Mouse (Mus musculus): Measurements from ENCODE around the gene Gsdmc4. TPM values are rescaled to one million over a fixed set of nuclear protein-coding genes. Genes with fewer than 3 reads are reported as not detected.
"Not testable (repeated sequence)": the region's sequence is repeated elsewhere in the genome, so short reads cannot be mapped to it uniquely, and the experiment has no call there.

The Gsdmc4 gene
- total and polyA plus RNA-seq, 2 experiments from 2014 or later: not detected

GRCm38 (mm10) chr15:63930107-63931041 is 18.3 kb upstream of the Gsdmc4 start:
- no peak for DNase-seq (ENCODE audit: low spot score)
- WGBS: 91% methylated on average over 18 of the region's 18 CpGs
- Histone ChIP-seq H3K36me3 (ENCODE audit: insufficient read depth, low read length) (peaks cover 22% of the 10 kb centered on the region), H3K4me3 (ENCODE audit: low read length) (no peak overlapping the region), H3K27me3 (ENCODE audit: insufficient read depth, low read length) (no peaks in the 10 kb centered on the region), H3K9me3 (ENCODE audit: low read length) (no peaks in the 10 kb centered on the region), H3K27ac (no peak overlapping the region), H3K4me2 (ENCODE audit: low read depth, low read length) (no peak overlapping the region), H3K9ac (replicated peaks; ENCODE audit: low read length) (no peak overlapping the region), H3K4me1 (ENCODE audit: insufficient read depth, low read length) (no peaks in the 10 kb centered on the region)
- TF ChIP-seq CTCF (IDR thresholded peaks at IDR 0.05; ENCODE audit: low read depth): no peak
- ATAC-seq: no peak

GRCm38 (mm10) chr15:63926201-63926600 is 14.1 kb upstream of the Gsdmc4 start:
- Histone ChIP-seq H3K9ac (replicated peaks; ENCODE audit: low read length) (no peak overlapping the region), H3K4me3 (ENCODE audit: low read length) (no peak overlapping the region), H3K27me3 (ENCODE audit: insufficient read depth, low read length) (no peaks in the 10 kb centered on the region), H3K36me3 (ENCODE audit: insufficient read depth, low read length) (peaks cover 12% of the 10 kb centered on the region), H3K4me2 (ENCODE audit: low read depth, low read length) (no peak overlapping the region), H3K9me3 (ENCODE audit: low read length) (no peaks in the 10 kb centered on the region), H3K27ac (no peak overlapping the region), H3K4me1 (ENCODE audit: insufficient read depth, low read length) (no peaks in the 10 kb centered on the region)
- ATAC-seq (no peak), DNase-seq (ENCODE audit: low spot score) (no peak)
- WGBS: 75% methylated on average over 3 of the region's 3 CpGs
- no peak for TF ChIP-seq CTCF (IDR thresholded peaks at IDR 0.05; ENCODE audit: low read depth)

GRCm38 (mm10) chr15:63924484-63924883 is 12.4 kb upstream of the Gsdmc4 start:
- no peak for DNase-seq (ENCODE audit: low spot score)
- peaks cover 4% of the 10 kb centered on the region; the same call in 1 of the 2 replicates for H3K36me3 ChIP-seq (ENCODE audit: insufficient read depth, low read length)
- H3K27ac ChIP-seq: no peak overlapping the region
- no peak overlapping the region for H3K4me3 ChIP-seq (ENCODE audit: low read length)
- WGBS: 84% methylated on average over 1 of the region's 1 CpGs
- no peaks in the 10 kb centered on the region for H3K9me3 ChIP-seq (ENCODE audit: low read length)
- no peak for TF ChIP-seq CTCF (IDR thresholded peaks at IDR 0.05; ENCODE audit: low read depth)
- ATAC-seq: peak; percentile 38; the same call in 1 of the 2 replicates
- H3K4me2 ChIP-seq (ENCODE audit: low read depth, low read length): no peak overlapping the region
- no peaks in the 10 kb centered on the region for H3K27me3 ChIP-seq (ENCODE audit: insufficient read depth, low read length)
- no peaks in the 10 kb centered on the region for H3K4me1 ChIP-seq (ENCODE audit: insufficient read depth, low read length)
- H3K9ac ChIP-seq (replicated peaks; ENCODE audit: low read length): no peak overlapping the region

- H3K4me2 ChIP-seq (ENCODE audit: low read depth, low read length); H3K9ac ChIP-seq (replicated peaks; ENCODE audit: low read length); DNase-seq (ENCODE audit: low spot score); H3K27ac ChIP-seq; H3K4me1 ChIP-seq (ENCODE audit: insufficient read depth, low read length); H3K4me3 ChIP-seq (ENCODE audit: low read length); H3K27me3 ChIP-seq (ENCODE audit: insufficient read depth, low read length); H3K9me3 ChIP-seq (ENCODE audit: low read length); ATAC-seq; H3K36me3 ChIP-seq (ENCODE audit: insufficient read depth, low read length): not testable (repeated sequence)
- 100% methylated on average over 2 of the region's 5 CpGs for WGBS
Measured at GRCm38 (mm10) chr15:63921618-63922017, 9.5 kb upstream of the Gsdmc4 start.

GRCm38 (mm10) chr15:63919728-63920127 is 7.6 kb upstream of the Gsdmc4 start:
- ATAC-seq; H3K27ac ChIP-seq; H3K27me3 ChIP-seq (ENCODE audit: insufficient read depth, low read length); H3K4me2 ChIP-seq (ENCODE audit: low read depth, low read length); H3K4me1 ChIP-seq (ENCODE audit: insufficient read depth, low read length); H3K36me3 ChIP-seq (ENCODE audit: insufficient read depth, low read length); H3K4me3 ChIP-seq (ENCODE audit: low read length); H3K9ac ChIP-seq (replicated peaks; ENCODE audit: low read length); H3K9me3 ChIP-seq (ENCODE audit: low read length); DNase-seq (ENCODE audit: low spot score): not testable (repeated sequence)
- WGBS: 65% methylated on average over 1 of the region's 2 CpGs

- not testable (repeated sequence) for H3K4me1 ChIP-seq (ENCODE audit: insufficient read depth, low read length); H3K9me3 ChIP-seq (ENCODE audit: low read length); H3K4me2 ChIP-seq (ENCODE audit: low read depth, low read length); H3K4me3 ChIP-seq (ENCODE audit: low read length); H3K27ac ChIP-seq; ATAC-seq; H3K27me3 ChIP-seq (ENCODE audit: insufficient read depth, low read length); DNase-seq (ENCODE audit: low spot score); H3K9ac ChIP-seq (replicated peaks; ENCODE audit: low read length); H3K36me3 ChIP-seq (ENCODE audit: insufficient read depth, low read length)
- 84% methylated on average over 3 of the region's 4 CpGs for WGBS
Measured at GRCm38 (mm10) chr15:63916584-63916983, 4.5 kb upstream of the Gsdmc4 start.

- not testable (repeated sequence) for H3K9ac ChIP-seq (replicated peaks; ENCODE audit: low read length); H3K27ac ChIP-seq; H3K4me3 ChIP-seq (ENCODE audit: low read length); H3K27me3 ChIP-seq (ENCODE audit: insufficient read depth, low read length); ATAC-seq; H3K36me3 ChIP-seq (ENCODE audit: insufficient read depth, low read length); H3K4me1 ChIP-seq (ENCODE audit: insufficient read depth, low read length); DNase-seq (ENCODE audit: low spot score); H3K4me2 ChIP-seq (ENCODE audit: low read depth, low read length); H3K9me3 ChIP-seq (ENCODE audit: low read length)
Measured at GRCm38 (mm10) chr15:63909896-63910295, 2.2 kb downstream of the Gsdmc4 start.
